Mouse (Mus musculus): Measurements from ENCODE around the gene Vav2.

DNA sequence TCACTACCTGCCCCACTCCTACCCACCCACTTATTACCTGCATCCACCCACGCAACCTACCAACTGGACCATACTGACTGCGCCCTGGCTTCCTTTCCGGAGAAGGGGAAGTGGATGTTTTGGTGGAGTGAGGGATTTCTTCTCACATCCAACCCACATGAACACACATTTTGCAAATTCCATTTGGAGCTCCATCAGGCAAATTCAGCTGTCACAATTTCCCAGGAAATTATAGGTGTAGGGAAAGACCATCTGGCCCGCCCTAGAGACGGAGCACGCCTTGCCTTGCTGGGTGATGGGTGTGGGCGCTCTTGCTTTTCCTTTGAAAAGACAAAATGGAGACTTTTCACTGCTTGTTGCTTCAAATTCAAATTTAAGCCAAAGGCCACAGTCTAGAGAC lies 3.8 kb upstream of the Vav2 start:
- TF ChIP-seq CTCF (IDR thresholded peaks at IDR 0.05; ENCODE audit: insufficient read depth, low read depth, low read length) (no peak), POLR2A (IDR thresholded peaks at IDR 0.05; ENCODE audit: insufficient read depth, low read depth, low read length) (no peak)
